Mouse (Mus musculus): Measurements from ENCODE around the gene Gm9844.

DNA sequence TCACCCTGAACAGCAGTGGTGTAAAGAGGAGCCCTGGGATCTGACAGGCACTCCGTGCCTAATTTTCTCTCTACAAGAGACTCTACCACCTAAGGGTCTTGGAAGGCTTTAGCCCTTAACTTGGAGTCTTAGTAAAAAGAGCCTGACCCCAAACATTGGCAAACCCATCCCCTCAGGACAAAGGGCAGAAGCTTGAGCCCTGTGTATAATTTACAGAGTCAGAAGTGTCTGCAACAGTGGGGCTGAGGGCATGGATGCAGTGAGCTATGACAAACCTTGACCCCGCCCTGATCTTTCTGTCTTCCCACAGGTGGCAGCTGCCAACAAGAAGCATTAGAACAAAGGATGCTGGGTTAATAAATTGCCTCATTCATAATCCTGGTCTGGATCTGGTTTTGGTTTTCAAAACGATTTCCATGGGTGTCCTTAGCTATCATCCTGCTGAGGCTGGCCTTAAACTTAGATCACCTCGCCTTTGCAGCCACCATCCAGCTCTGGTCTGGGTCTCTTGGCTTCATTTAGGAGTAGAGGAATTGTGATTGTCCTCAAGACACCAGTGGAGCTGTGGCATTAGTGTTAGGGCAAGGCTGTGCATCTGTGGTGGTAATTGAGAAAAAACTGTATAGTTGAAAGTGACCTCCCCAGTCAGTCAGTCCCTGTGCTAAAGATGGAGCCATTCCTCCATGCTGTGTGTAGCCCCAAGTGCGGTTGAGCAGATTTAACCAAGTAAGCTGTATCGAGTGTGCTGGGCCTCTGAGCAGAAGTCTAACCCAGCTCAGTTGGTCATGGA, 27.6 kb downstream of the Gm9844 start:
- TF ChIP-seq CTCF (IDR thresholded peaks at IDR 0.05; ENCODE audit: low read depth) (no peak), EP300 (IDR thresholded peaks at IDR 0.05; ENCODE audit: low read depth) (no peak)

Measured in heart, postnatal 0 days (tissue).